Mouse (Mus musculus) adipocyte (in vitro differentiated cells): ENCODE data around the gene Tigar.

Source experiments
- DNase-seq: peaks from one replicate; pipeline ENCODE4 v3.0.0-alpha.2; 2016; ENCODE audit warnings: low spot score

The Tigar gene

DNA sequence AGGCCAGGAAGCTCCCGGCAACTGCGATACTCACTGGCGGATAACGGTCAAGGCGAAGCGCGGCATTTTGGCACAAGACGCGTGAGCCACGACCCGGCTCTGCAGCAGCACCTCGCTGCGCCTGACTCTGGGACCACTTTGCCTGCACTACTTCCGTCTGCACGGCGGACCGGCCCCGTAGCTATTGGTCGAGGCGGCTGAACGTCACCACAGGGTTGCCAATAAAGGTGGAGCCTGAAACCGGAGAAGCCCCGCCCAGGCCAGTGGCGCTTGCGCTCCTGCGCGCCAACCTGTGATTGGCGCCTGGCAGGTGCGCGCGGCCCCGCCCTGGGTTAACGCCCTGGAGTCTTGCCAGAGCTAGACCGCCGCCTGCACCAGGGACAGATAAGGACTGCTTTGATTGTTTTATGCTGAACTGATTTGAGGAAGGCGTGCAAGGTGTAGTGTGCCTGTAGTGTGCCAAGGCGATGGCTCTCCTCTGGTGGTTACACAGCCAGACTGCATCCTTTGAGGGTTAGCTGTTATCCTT lies at the start of gene Tigar:
Tigar (minus strand) TSS at position 156 of the 529 bp plus-strand sequence.
- peak; percentile 89 for DNase-seq

DNA sequence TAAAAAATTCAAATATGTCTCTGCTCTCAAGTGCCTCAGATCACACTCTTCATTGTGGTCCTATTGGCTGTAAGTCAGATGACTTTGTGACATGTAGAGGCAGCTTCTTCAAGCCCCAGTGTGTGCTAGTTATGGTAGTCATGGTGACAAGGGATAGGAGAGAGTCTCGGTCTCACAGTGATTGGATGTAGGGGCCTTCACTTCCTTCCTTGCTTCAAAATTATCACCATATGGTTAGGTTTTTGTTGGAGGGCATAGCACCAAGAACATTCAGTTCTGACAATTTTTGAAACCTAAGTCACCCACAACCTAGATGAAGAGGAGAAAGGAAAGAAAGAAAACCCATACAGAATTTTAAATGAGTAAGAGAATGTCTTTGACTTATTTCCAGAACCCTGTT lies 48.0 kb upstream of the Tigar start:
- DNase-seq: no peak

DNA sequence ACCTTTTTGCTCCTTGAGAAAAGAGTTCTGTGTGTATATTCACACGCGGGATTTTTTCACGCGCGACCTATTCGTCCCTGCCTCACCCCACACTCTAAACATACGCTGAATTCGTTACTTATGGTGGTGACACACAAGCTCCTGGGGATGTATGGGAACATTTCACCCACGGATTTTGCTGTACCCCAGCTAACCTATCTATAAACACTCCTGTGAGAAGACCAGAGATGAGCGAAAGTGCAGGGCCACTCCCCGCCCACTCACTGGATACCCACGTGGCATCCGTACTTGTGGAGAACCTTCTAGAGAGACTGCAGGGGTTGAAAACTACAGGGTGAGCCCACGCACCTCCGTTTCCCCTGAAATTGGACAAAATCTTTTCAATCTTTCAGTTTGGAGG lies 46.1 kb upstream of the Tigar start:
- DNase-seq: no peak

DNA sequence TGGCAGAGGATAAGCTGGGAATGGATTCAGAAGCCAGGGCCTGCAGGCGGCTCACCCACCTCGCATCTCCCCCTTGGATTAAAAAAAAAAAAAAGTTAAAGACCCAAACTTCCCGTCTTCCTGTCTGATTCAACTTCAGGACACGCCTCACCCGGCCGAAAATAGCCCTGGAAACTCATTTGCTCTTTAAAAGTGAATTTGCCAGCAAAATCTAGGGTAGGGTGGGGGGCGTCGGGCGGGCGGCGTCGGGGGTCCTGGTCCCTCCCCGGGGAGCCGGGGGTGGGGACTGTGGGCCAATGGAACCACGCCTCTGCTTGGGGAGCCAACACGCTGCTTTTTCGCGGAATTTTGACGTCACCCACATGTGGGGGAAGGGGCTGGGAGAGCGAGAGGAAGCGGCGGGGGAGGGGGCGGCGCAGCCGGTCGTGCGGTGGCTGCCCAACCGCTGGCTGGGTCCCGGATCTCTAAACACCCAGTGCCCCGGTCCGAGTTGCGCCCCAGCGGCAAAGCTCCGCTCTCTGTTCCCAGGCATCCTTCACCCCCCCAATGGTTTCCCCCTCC lies 45.4 kb upstream of the Tigar start:
- no peak for DNase-seq

DNA sequence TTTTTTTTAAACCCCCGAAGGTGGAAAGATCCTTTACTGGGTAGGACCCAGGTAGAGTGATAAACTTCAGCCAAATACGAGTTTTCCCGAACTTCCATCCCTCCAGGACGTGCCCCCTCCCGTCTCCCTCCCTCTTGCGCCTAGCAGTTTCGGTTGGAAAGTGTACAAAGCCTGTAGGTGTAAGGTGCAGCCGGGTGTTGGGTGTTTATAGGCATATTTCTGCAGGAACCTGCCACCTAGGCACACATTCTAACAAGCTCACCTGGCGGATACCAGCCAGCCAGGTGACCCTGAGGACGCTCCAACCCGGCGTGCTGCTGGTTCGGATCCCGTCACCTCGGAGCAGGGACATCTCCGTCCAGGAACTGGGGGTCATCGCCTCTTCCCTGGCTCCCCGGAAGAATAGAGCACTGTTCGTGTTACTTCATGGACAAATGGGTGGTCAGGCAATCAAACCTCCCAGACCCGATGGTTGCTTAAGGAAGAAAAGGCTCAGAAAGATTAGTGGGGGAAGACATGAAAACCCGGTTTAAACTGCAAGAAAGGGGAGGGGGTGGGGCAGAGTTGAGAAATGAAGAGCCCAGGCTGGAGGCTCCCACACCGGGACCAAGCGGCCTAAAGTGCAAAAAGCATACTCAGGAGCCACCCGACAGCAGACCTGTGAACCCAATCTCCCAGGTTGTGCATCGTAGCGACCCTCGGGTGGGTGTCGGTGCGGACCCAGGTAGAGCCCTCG lies 44.8 kb upstream of the Tigar start:
- DNase-seq: no peak

DNA sequence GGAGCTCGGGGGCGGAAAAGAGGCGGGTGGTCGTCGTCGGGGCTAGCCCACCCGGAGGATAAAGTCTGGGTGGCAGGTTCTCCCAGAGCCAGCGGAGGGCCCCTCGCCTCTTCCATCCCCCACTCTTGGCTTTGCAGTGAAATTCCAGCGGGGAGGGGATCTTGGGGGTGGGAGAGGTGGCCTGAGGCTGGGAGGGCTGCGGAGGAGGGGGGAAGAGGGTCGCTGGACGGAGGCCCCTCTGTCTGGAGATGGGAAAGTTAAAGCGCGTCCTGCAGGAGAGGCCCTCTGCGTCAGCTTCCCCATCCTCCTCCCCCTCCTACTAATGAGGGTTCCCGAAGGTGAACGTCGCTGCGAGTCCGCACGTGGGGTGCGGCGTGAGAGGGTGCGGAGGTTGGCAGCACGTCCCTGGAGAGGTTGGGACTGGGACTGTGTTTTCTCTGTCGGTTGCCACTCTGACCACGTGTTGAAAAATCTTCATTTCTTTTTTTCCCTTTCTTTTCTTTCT lies 44.0 kb upstream of the Tigar start:
- no peak for DNase-seq

DNA sequence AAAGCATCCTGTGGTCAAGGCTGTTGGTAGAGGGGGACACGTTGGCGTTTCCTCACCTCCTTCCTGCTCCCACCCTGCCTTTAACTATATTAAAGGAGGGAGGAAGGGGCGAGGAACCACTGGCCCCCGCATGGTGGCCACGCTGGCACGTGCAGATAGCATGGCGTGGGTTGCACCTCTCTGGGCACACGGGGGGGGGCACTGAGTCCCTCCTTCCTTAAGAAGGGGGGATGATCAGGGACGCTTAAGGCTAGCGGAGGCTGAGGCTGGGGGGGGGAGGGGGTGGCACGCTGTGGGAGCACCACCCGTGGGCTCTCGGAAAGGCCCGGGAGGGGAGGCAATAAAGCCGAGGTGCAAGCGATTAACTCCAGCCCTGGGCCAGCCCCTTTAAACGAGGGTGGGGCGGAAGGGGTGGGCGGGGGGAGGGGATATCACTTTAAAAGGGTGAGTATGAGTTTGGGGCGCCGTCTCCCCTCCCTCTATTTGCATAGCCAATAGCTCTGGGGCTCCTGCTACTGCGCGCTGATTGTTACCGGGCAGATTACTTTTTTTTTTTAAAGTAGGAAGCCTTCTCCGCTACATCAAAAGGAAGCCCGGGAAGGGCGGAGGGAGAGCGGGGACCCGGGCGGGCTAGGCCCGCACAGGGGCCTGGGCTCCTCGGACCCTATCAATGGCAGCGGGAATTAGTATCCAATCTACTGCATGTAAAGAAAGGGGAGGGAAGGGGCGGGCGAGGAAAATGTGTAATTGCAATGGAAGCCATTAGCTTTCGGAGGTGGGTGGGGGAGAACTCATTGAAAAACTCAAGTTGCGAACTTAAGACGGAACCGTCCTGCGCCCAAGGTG lies 43.0 kb upstream of the Tigar start, which contains the start of gene Ccnd2:
Ccnd2 (minus strand) TSS at position 88 of the 846 bp plus-strand sequence.
- peak; percentile 59 for DNase-seq

DNA sequence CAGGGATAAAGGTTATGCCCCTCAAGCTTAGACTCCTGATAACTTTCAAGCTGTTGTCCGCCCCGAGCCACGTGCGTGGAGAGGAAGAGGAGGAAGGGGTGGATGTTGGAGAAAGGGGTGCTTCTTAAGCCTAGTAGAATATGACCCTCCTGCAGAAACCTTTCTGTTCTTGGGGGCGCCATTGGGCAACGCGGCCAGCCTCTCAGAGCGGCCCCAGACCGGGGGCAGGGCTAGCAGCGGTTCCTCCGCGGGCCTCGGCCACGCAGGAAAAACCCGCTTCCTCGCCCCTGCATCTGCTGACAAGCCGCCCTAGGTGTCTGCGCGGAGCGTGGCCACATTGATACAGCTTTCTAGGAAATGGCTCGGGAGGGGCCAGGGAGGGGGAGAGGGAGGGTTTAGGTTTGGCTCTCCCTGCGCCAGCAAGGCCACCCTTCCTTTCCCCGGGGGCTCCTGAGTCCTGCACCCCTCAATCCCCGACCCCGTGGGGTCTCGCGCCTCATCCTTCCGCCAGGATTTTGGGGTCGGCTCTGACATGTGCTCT lies 42.3 kb upstream of the Tigar start:
- no peak for DNase-seq

DNA sequence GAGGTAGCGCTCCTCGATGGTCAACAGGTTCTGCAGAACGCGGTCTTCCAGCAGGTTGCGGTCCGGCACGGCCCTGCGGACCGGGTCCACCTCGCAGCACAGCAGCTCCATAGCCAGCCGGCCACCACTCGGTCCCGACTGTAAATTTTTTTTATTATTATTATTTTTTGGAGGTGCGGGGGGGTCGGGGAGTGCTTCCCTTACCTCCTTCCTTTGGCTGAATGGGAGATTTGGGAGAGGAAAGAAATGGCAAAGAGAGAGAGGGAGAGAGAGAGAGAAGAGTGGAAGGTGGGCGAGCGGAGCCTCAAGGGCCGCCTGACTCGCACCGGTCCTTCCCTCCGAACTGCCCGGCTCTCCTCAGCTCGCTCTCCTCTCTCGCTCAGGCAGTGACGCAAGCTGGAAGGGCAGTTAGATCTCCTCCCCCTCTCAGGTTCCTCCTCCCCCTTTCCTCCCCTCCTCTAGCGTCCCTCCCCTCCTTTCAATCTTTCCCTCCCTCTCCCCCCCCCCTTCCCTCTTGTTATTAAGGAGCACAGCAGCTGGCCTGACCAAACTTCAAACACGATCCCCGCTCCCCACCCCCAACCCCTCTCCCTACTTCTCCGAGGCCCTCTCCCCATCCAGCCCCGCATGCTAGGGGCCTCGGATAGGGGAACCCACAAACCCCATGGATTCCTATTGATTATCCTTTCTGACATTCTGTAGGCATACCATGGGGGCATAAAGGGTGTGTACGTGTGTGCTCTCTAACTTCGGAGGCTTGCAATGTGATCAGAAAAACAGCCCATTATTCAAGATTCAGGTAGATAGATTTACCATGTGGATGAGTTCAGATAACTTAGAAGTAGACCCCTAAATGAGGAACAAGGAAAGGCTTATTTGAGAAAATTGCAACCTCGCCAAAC lies 41.6 kb upstream of the Tigar start:
- DNase-seq: peak; percentile 96

DNA sequence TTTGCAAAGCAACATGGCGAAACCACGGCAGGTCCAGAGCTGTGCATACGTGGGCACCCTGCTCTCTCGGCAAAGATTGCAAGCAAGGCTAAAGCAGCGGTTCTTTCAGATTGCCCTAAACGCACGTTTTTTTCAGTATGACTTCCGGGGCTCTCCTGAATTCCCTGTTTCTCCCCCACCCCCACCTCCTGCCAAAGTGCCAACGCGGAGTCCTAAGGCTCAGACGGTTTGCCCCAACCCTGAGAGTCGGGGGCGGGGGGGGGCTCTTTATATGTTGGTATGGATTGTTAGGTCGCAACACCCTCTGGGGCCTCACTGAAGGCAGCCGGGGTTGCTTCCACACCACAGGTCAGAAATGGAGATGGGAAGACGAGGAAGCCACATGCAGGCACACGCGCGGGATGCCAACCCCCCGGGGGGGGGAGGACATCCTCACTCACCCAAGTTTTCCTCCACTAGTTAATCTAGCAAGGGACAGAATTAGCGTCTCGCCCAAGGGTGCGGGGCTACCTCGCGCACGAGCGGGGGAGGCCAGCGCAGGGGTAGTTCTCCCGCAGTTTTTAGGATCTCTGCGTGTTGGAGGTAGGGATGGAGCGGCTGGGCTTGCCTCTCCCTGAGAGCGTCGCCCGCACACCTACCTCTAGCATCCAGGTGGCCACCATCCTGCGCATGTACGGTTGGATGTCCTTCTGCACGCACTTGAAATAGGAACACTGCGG lies 40.7 kb upstream of the Tigar start:
- peak; percentile 74 for DNase-seq

DNA sequence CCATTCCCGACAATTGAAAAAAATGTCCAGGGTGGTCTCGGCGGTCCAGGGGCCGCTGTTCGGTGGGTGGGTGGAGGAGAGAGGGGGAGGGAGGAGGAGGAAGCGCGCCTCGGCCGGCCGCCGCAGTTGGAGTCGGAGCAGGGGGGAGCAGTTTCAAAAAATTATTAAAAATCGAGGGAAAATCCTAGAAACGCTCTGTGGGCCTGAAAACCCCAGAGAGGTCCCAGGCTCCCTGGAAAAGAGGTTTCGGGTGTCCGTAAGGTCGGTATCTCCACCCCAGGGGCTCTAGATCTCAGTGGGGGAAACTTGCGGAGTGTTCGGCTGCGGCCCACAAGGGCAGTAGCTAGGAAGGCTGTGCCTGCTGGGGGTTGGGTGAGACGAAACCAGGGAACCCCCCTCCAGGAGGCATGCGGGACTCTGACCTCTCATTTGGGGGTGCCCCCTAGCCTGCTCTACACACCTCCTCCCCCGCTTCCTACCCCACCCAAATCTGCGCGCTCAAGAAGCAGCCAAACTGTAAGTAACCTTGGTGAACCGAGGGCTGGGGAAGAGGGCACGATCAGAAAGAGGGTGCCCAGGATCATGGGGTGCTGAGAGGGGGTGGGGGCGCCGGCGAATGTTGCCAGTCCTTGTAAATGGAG lies 40.1 kb upstream of the Tigar start:
- DNase-seq: no peak

DNA sequence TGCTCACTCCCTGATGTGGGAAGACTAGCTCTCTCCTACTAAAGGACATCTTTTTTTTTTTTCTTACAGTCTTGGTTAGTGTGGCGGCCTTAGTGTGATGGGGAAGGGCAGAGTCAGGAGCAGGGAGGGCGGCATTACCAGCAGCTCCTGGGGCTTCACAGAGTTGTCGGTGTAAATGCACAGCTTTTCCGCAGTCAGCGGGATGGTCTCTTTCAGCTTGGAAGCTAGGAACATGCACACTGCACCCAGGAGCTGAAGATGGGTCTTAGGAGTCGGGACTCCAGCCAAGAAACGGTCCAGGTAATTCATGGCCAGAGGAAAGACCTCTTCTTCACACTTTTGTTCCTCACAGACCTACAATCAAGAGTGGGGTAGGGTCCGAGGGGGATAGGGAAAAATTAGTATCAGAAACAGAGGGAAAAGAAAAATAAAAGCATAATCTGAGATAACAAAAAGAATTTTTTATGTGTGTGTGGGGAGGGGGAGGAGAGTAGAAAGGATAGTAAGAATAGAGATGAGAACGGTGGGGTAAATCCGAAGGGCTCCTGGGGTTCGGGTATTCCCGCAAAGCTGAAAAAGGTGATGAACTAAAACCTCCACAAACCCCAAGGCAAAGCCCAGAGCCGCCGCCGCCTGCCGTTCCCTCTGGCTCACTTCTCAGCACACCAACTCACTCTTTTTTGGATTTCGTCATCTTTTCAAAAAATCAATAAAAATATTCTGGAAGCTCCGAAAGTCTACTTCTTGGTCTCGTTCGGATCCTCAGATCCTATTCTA lies 39.4 kb upstream of the Tigar start:
- DNase-seq: peak; percentile 74

DNA sequence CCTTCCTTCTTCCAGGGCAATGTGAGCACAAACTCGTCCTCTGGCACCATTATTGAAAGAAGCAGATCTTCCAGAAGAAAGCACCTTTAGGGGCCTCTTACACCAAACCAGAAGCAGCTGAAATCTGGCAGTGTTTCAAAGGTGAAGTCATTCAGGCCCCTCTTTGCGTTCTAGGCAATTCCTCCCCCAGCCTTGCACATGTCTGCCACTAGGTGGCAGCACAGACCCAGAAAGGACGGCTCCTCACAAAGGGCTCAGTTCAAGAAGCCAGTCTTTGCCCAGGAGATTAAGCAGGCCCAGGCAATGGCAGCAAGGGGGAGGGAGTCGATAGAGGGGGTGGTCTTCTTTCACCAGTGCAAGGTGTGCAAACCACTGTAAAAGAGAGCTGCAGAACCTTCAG lies 38.3 kb upstream of the Tigar start:
- DNase-seq: peak; percentile 97

DNA sequence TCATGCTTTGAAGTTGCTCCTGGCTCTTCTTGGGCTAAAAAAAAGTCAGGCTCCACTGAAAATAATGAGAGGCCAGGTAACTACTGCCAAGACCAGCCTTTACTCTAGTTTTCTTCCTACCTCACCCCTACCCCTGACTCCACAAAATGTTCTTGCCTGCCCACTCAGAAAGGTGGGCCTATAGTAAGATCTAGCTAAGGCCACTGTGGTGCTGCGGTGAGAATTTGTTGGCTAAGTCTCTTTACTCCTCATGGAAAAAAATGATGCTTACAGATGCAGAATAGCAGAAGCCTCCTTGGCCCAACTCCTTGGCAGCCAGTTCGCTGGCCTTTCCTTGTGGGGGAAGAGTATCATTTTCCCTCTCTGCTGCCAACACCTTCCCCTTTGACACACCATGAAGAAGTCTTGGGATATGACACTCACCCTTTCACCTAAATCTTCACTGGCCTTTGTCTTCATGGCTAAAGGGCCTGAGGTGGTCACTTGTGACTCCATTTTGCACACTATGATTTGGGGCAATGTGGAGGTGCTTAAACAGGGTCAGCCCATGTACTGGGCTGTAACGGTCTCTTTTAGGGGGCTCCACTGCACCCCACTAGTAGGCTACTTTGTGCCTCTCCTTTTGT lies 37.1 kb upstream of the Tigar start:
- peak; percentile 85 for DNase-seq

DNA sequence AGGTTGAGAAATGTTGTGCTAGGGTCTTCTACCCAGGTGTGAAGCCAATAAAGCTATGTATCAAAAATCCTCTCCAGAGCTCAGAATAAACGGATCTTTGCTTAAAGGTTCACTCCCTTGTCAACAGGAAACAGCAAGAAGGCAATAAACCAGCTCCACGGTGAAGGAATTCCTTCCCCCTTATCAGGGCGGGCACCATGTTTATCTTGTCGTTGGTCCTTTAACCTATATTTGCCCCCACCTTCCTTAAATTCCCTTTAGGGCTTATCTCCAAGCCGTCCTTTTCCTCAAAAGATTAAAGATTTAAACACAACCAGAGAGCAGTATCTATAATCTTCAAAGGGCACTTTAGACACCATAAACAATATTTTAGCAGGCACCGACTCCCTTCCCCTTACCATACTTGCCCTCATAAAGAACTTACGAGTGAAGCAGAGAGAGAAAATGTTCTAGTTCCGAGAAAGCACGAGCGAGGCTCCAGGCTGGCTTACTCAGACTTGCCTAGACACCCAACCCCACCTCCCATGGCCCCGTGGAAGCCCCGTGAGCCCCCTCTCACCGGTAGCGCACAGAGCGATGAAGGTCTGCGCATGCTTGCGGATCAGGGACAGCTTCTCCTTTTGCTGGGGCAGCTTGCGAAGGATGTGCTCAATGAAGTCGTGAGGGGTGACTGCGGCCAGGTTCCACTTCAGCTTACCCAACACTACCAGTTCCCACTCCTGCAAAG lies 36.3 kb upstream of the Tigar start:
- no peak for DNase-seq

DNA sequence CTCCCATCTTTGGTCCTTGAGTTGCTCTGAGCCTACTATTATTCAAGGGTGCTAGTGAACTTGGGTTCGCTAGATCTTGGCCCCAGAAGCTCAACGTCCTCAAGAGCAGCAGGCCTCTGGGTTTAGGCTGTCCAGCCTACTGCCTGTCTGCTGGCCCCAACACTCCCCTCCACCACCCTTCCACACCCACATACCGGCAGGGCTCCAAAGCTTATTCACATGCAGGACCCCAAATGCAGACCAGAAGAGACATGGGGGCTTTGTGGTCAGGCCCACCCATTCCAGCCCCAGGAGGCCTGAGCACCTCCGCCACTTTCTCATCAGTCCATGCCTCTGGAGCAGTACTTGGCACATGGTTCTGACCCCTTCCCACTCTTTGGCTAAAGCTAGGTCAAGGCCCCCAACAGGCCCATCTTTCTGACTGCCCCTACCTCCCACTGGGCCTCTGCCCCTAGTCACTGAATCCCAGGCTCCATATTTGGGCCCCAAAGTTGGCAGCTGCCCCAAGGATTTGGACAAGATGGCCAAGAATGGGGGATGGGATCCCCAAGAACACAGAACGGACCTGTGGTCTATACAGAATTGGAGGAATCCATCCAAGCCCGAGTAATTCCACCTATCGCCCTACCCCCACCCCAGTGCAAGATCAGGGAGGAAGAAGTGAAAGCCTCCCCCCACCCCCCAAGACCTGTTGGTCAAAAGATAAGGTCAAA lies 34.4 kb upstream of the Tigar start:
- DNase-seq: peak; percentile 76

DNA sequence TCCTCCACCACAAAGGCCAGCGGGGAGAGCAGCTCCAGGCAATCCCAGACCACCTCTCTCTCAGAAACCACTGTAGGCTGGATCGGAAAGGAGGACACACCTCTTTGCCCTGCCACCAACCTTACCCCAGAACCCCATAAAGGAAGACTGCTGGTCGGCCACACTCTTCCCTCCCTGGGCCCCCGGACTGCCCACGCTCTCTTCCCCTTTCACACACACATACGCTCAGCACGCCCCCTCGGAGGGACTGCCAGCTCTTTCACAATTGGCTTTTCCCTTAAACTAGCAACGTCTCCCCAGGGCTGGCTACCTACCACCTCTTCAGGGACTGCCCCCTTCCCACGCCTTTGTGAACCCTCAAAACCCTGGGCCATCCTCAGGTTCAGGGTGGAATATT lies 33.8 kb upstream of the Tigar start:
- peak; percentile 88 for DNase-seq
